Mouse (Mus musculus): ENCODE measurements around the gene Strip2. TPM values are rescaled to one million over a fixed set of nuclear protein-coding genes. Genes with fewer than 3 reads are reported as not detected.
A peak's percentile ranks its signal among the peaks of the same experiment; 100 is the strongest.

The Strip2 gene
- 0.40 and 0.62 TPM in 2 replicates for polyA plus RNA-seq (2015; fragmentation: Nextera tagmentation; extraction: Ambion mirVana)

DNA sequence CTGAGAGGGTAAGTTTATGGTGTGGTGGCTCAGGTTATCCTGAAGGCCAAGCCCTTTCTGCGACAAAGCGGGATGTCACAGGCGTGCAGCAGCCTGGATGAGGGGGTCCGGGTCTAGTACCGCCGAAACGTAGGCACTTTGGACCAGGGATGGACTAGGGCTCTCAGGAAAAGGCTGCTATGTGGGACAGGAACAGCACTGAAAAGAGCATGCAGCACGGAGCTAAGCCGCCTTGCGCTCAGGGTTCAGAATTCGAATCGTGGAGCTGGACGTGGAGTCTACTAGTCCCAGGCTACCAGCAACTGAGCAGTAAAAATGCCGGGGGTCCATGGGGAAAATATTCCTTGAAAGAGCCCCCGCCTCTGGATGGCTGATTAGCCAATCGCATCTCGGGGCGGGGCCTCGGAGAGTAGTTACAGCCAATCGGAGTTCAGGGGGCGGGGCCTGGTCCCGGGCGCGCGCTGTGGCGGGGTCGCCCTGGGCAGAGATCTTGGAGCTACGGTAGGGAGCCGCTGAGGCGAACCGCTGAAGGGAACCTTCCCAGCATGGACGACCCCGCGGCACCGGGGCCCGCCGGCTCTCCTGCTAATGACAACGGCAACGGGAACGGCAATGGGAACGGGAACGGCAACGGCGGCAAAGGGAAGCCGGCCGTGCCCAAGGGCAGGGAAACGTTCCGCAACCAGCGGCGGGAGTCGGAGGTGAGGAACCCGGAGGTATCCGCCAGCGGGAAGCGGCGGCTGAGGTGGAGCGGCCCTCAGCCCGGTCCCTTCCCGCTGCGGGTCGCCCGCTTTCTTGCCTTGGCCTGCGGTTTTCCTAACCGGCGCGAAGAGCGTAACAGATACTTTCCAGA is at the start of gene Strip2:
Gene Strip2 (plus strand): TSS at position 483 of the 853 bp plus-strand sequence.
- H3K9ac ChIP-seq = peak within 1 kb of the TSS; percentile 52
- under 1% methylated on average over 67 of the region's 67 CpGs for WGBS
- H3K36me3 ChIP-seq = no peaks in the 10 kb centered on the region
- no peaks in the 10 kb centered on the region for H3K9me3 ChIP-seq
- H3K4me3 ChIP-seq (replicated peaks) = peak within 1 kb of the TSS; percentile 68
- H3K27ac ChIP-seq = no peak within 1 kb of the TSS
- peaks cover 8% of the 10 kb centered on the region; the same call in 1 of the 2 replicates for H3K27me3 ChIP-seq (replicated peaks)
- H3K4me1 ChIP-seq (replicated peaks) = 0 out of 2 replicates have a peak, but pooled peaks cover 7% of the 10 kb centered on the region
- peak; percentile 100 for ATAC-seq
- peak within 1 kb of the TSS; percentile 95 for H3K4me2 ChIP-seq (replicated peaks)

DNA sequence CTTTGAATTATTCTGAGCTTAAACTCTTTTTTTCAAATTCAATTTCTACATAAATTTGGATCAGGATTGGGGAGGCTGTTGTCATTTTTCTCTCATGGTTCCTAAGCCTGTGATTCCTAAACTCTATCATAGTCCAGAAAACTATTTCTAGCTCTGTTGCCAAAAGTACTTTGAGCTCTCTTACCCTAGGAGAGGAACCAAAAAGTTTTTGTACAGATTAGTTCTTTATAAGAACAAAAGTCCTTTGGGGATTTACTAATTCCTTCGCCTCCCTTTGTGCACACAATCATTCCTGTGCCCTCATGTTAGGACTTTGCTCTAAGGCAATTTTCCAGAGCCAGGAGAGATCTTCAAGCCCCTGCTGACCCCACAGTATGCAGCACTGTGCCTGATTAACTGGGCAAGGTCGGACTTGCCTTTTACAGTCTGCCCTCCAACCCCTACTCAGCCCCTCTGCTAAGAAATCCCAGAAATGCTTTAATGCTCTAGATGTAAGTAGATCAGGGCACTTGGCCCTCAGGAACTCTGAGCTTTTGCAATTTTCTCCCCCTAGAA is 48.4 kb upstream of the Strip2 start:
- Histone ChIP-seq H3K4me2 (replicated peaks) (no peak overlapping the region), H3K36me3 (0 out of 2 replicates have a peak, but pooled peaks cover 7% of the 10 kb centered on the region), H3K27me3 (replicated peaks) (no peaks in the 10 kb centered on the region), H3K4me3 (replicated peaks) (no peak overlapping the region), H3K9ac (no peak overlapping the region), H3K4me1 (replicated peaks) (no peaks in the 10 kb centered on the region), H3K9me3 (no peaks in the 10 kb centered on the region), H3K27ac (no peak overlapping the region)
- no peak for ATAC-seq
- WGBS = 67% methylated on average over 2 of the region's 2 CpGs

GRCm38 (mm10) chr6:29873654-29874053 is 43.2 kb upstream of the Strip2 start:
- WGBS = 81% methylated on average over 2 of the region's 2 CpGs
- Histone ChIP-seq H3K4me3 (replicated peaks) (no peak overlapping the region), H3K27ac (no peak overlapping the region), H3K4me2 (replicated peaks) (no peak overlapping the region), H3K36me3 (0 out of 2 replicates have a peak, but pooled peaks cover 7% of the 10 kb centered on the region), H3K9me3 (no peaks in the 10 kb centered on the region), H3K9ac (no peak overlapping the region), H3K27me3 (replicated peaks) (no peaks in the 10 kb centered on the region), H3K4me1 (replicated peaks) (no peaks in the 10 kb centered on the region)
- no peak for ATAC-seq

- no peak for ATAC-seq
- no peak overlapping the region for H3K4me3 ChIP-seq (replicated peaks)
- no peaks in the 10 kb centered on the region for H3K27me3 ChIP-seq (replicated peaks)
- H3K4me1 ChIP-seq (replicated peaks) = no peaks in the 10 kb centered on the region
- H3K27ac ChIP-seq = no peak overlapping the region
- H3K9ac ChIP-seq = no peak overlapping the region
- no peaks in the 10 kb centered on the region for H3K9me3 ChIP-seq
- no peak overlapping the region for H3K4me2 ChIP-seq (replicated peaks)
- 84% methylated on average over 5 of the region's 5 CpGs for WGBS
- peaks cover 8% of the 10 kb centered on the region; the same call in 1 of the 2 replicates for H3K36me3 ChIP-seq
Measured at GRCm38 (mm10) chr6:29875576-29875975, 41.2 kb upstream of the Strip2 start.

- whole genome bisulfite sequencing = 80% methylated on average over 4 of the region's 4 CpGs
- H3K4me1 ChIP-seq (replicated peaks) = no peaks in the 10 kb centered on the region
- ATAC-seq = no peak
- H3K36me3 ChIP-seq = peaks cover 4% of the 10 kb centered on the region; the same call in 1 of the 2 replicates
- no peak overlapping the region for H3K4me2 ChIP-seq (replicated peaks)
- no peak overlapping the region for H3K27ac ChIP-seq
- no peak overlapping the region for H3K9ac ChIP-seq
- H3K4me3 ChIP-seq (replicated peaks) = no peak overlapping the region
- H3K9me3 ChIP-seq = no peaks in the 10 kb centered on the region
- H3K27me3 ChIP-seq (replicated peaks) = no peaks in the 10 kb centered on the region
Measured at GRCm38 (mm10) chr6:29876782-29877181, 40.0 kb upstream of the Strip2 start.

GRCm38 (mm10) chr6:29879579-29879978 is 37.2 kb upstream of the Strip2 start:
- no peaks in the 10 kb centered on the region for H3K4me1 ChIP-seq (replicated peaks)
- no peak for ATAC-seq
- no peak overlapping the region for H3K4me3 ChIP-seq (replicated peaks)
- H3K27ac ChIP-seq = no peak overlapping the region
- no peaks in the 10 kb centered on the region for H3K27me3 ChIP-seq (replicated peaks)
- no peak overlapping the region for H3K4me2 ChIP-seq (replicated peaks)
- H3K9ac ChIP-seq = no peak overlapping the region
- H3K9me3 ChIP-seq = no peaks in the 10 kb centered on the region
- peaks cover 4% of the 10 kb centered on the region; the same call in 1 of the 2 replicates for H3K36me3 ChIP-seq

GRCm38 (mm10) chr6:29880796-29881195 is 36.0 kb upstream of the Strip2 start:
- Histone ChIP-seq H3K4me1 (replicated peaks) (no peaks in the 10 kb centered on the region), H3K4me3 (replicated peaks) (no peak overlapping the region), H3K9me3 (no peaks in the 10 kb centered on the region), H3K4me2 (replicated peaks) (no peak overlapping the region), H3K36me3 (peaks cover 4% of the 10 kb centered on the region; the same call in 1 of the 2 replicates), H3K9ac (no peak overlapping the region), H3K27me3 (replicated peaks) (no peaks in the 10 kb centered on the region), H3K27ac (no peak overlapping the region)
- WGBS = 86% methylated on average over 3 of the region's 3 CpGs
- no peak for ATAC-seq

DNA sequence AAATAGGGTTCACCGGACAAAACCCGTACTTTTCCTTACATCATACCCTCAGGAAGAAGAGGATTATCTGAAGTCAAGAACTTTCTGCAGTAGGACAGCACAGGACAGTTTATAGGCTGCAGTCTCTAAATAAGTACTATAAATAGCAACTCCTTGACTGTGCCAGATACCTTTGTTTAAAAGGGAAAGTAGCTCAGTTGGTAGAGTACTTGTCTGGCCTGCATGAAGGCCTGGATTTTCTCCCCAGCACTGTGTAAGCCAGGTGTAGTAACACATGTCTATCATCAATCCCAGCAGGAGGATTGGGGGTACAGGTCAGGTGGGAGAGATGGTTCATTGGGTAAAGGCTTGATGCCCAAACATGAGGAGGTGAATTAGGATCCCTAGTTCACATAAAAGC is 34.9 kb upstream of the Strip2 start:
- Histone ChIP-seq H3K4me2 (replicated peaks) (no peak overlapping the region), H3K4me1 (replicated peaks) (no peaks in the 10 kb centered on the region), H3K36me3 (peaks cover 4% of the 10 kb centered on the region; the same call in 1 of the 2 replicates), H3K9ac (no peak overlapping the region), H3K27ac (peak overlapping the region; percentile 2; the same call in 1 of the 2 replicates), H3K4me3 (replicated peaks) (no peak overlapping the region), H3K27me3 (replicated peaks) (no peaks in the 10 kb centered on the region), H3K9me3 (no peaks in the 10 kb centered on the region)
- ATAC-seq = no peak
- 65% methylated on average over 2 of the region's 2 CpGs for WGBS

GRCm38 (mm10) chr6:29882870-29883269 is 33.9 kb upstream of the Strip2 start:
- H3K27ac ChIP-seq = no peak overlapping the region
- no peak overlapping the region for H3K4me3 ChIP-seq (replicated peaks)
- 74% methylated on average over 6 of the region's 6 CpGs for WGBS
- no peak overlapping the region for H3K9ac ChIP-seq
- no peak overlapping the region for H3K4me2 ChIP-seq (replicated peaks)
- no peak for ATAC-seq
- H3K9me3 ChIP-seq = no peaks in the 10 kb centered on the region
- H3K4me1 ChIP-seq (replicated peaks) = no peaks in the 10 kb centered on the region
- H3K36me3 ChIP-seq = peaks cover 4% of the 10 kb centered on the region; the same call in 1 of the 2 replicates
- no peaks in the 10 kb centered on the region for H3K27me3 ChIP-seq (replicated peaks)

- Histone ChIP-seq H3K9ac (no peak overlapping the region), H3K4me2 (replicated peaks) (no peak overlapping the region), H3K36me3 (no peaks in the 10 kb centered on the region), H3K27me3 (replicated peaks) (no peaks in the 10 kb centered on the region), H3K9me3 (no peaks in the 10 kb centered on the region), H3K4me1 (replicated peaks) (0 out of 2 replicates have a peak, but pooled peaks cover 4% of the 10 kb centered on the region), H3K27ac (no peak overlapping the region), H3K4me3 (replicated peaks) (no peak overlapping the region)
- ATAC-seq = no peak
- WGBS = 67% methylated on average over 11 of the region's 11 CpGs
Measured at GRCm38 (mm10) chr6:29891151-29891550, 25.7 kb upstream of the Strip2 start.

- H3K27ac ChIP-seq = no peak overlapping the region
- no peak overlapping the region for H3K4me3 ChIP-seq (replicated peaks)
- no peaks in the 10 kb centered on the region for H3K4me1 ChIP-seq (replicated peaks)
- 95% methylated on average over 3 of the region's 3 CpGs for WGBS
- no peaks in the 10 kb centered on the region for H3K27me3 ChIP-seq (replicated peaks)
- H3K4me2 ChIP-seq (replicated peaks) = no peak overlapping the region
- no peak overlapping the region for H3K9ac ChIP-seq
- peaks cover 4% of the 10 kb centered on the region; the same call in 1 of the 2 replicates for H3K36me3 ChIP-seq
- ATAC-seq = no peak
- no peaks in the 10 kb centered on the region for H3K9me3 ChIP-seq
Measured at GRCm38 (mm10) chr6:29896976-29897375, 19.8 kb upstream of the Strip2 start.

DNA sequence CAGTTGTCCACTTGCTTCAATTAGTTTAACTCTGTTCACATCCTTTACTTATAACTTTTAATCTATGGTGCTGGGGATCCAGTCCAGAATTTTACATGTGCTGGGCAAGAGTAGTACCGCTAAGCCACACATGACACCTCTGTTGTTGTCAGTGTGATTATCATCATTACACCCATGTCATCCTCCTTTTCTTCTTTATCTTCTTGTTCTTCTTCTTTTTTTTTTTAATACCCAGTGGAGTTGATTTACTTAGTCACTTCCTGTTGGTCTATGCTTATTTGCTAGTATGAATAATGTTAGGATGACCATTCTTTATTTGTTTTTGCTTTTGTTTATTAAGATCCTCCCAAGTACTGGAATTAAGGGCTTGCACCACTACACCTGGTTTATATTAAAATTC is 15.4 kb upstream of the Strip2 start:
- no peak overlapping the region for H3K4me2 ChIP-seq (replicated peaks)
- ATAC-seq = no peak
- no peak overlapping the region for H3K27ac ChIP-seq
- H3K9ac ChIP-seq = no peak overlapping the region
- H3K9me3 ChIP-seq = no peaks in the 10 kb centered on the region
- H3K4me1 ChIP-seq (replicated peaks) = no peaks in the 10 kb centered on the region
- 100% methylated on average over 1 of the region's 1 CpGs for WGBS
- peaks cover 2% of the 10 kb centered on the region for H3K36me3 ChIP-seq
- no peaks in the 10 kb centered on the region for H3K27me3 ChIP-seq (replicated peaks)
- H3K4me3 ChIP-seq (replicated peaks) = no peak overlapping the region
